Mouse (Mus musculus) ES-Bruce4 (cell line): ENCODE results near the gene Susd2.

Experiments
- CTCF ChIP-seq: IDR thresholded peaks from one replicate; pipeline ENCODE4 v1.8.1; 2011; ENCODE audit warnings: low read depth, low read length
- POLR2A ChIP-seq: IDR thresholded peaks from one replicate; pipeline ENCODE4 v1.8.1; 2011; ENCODE audit warnings: low read length; ENCODE audit not compliant: insufficient read depth

DNA sequence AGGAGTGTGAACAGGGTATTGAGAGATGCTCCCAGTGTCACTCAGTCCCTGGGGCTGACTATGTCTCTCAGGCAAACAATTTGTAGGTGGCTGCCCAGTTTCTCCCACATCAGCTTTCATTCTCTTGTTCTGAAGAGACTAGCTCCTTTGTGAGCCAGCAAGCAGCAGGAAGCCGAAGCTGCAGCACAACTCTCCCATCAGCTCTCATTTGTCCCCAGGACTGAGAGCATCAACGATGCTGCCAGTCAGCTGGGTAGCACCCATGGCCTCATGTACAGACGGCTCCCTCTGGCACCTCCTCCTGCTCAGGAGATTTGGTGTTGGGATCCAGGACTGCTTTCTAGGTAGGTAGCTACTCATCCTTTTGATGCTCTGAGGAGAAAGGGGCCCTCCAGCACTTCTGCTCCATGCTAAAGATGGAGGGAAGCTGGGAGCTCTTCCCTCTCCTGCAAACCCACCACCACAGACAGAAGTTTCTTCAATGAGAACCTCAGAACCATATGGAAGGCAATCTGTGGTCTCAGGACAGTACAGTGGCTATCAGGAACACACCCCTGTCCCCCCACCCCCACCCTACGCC lies 22.7 kb upstream of the Susd2 start:
- TF ChIP-seq CTCF (no peak), POLR2A (no peak)
